Mouse (Mus musculus) CD8-positive naive resting alpha-beta T cell, adult 57 days (primary cell): Measurements from ENCODE around the gene Mrpl32. TPM values are rescaled to one million over a fixed set of nuclear protein-coding genes. Genes with fewer than 3 reads are reported as not detected.

Experiments used
- total RNA-seq: library from RNA; stranded (reverse); gene quantifications from one replicate; pipeline ENCODE4 v1.2.4, GENCODE M21; 2023

The Mrpl32 gene
- 41.1 TPM for total RNA-seq

GRCm38 (mm10) chr13:14612926-14613529 lies at the start of gene Mrpl32, which contains the start of gene Psma2:
Mrpl32 (minus strand) TSS chr13:14613165.
Psma2 (plus strand) TSS chr13:14613240.

GRCm38 (mm10) chr13:14629726-14630641 lies 17.0 kb upstream of the Mrpl32 start, which contains the start of gene AW209491:
AW209491 (plus strand) TSS chr13:14630154.

Other genes starting within 250 kb of the Mrpl32 start
- gene Hecw1, start 89.9 kb downstream of the Mrpl32 start, total RNA-seq = not detected
- gene Psma2, start 75 bp upstream of the Mrpl32 start, total RNA-seq = 56.6 TPM
- gene AW209491, start 17.0 kb upstream of the Mrpl32 start, total RNA-seq = 4.3 TPM